Mouse (Mus musculus): ENCODE data around the gene Gm28308. TPM values are rescaled to one million over a fixed set of nuclear protein-coding genes. Genes with fewer than 3 reads are reported as not detected.

Gm28308 gene
- polyA plus RNA-seq, 1 experiment from 2014 or later: 1.2 TPM

GRCm38 (mm10) chr6:52226569-52227257 lies 13.6 kb upstream of the Gm28308 start:
- peak; percentile 85 for DNase-seq (ENCODE audit: low spot score)
- H3K9me3 ChIP-seq (replicated peaks): no peaks in the 10 kb centered on the region
- H3K27ac ChIP-seq: peak overlapping the region; percentile 99
- 1% methylated on average over 26 of the region's 26 CpGs for WGBS
- peak overlapping the region; percentile 90 for H3K4me3 ChIP-seq
- H3K36me3 ChIP-seq: peaks cover 57% of the 10 kb centered on the region
- H3K27me3 ChIP-seq (ENCODE audit: low read depth, poor library complexity, severe bottlenecking): peaks cover 33% of the 10 kb centered on the region
- peaks cover 20% of the 10 kb centered on the region for H3K4me1 ChIP-seq

GRCm38 (mm10) chr6:52225612-52226568 lies 12.8 kb upstream of the Gm28308 start:
- no peaks in the 10 kb centered on the region for H3K9me3 ChIP-seq (replicated peaks)
- H3K4me1 ChIP-seq: peaks cover 28% of the 10 kb centered on the region
- under 1% methylated on average over 69 of the region's 69 CpGs for WGBS
- peak; percentile 96 for DNase-seq (ENCODE audit: low spot score)
- H3K27me3 ChIP-seq (ENCODE audit: low read depth, poor library complexity, severe bottlenecking): peaks cover 34% of the 10 kb centered on the region
- peak overlapping the region; percentile 99 for H3K27ac ChIP-seq
- peaks cover 53% of the 10 kb centered on the region for H3K36me3 ChIP-seq
- peak overlapping the region; percentile 90 for H3K4me3 ChIP-seq

GRCm38 (mm10) chr6:52224895-52225611 lies 11.9 kb upstream of the Gm28308 start:
- H3K36me3 ChIP-seq: peaks cover 45% of the 10 kb centered on the region
- H3K4me1 ChIP-seq: peaks cover 32% of the 10 kb centered on the region
- DNase-seq (ENCODE audit: low spot score): no peak
- H3K4me3 ChIP-seq: peak overlapping the region; percentile 90
- peak overlapping the region; percentile 99 for H3K27ac ChIP-seq
- peaks cover 28% of the 10 kb centered on the region; the same call in 1 of the 2 replicates for H3K27me3 ChIP-seq (ENCODE audit: low read depth, poor library complexity, severe bottlenecking)
- under 1% methylated on average over 36 of the region's 36 CpGs for WGBS
- no peaks in the 10 kb centered on the region for H3K9me3 ChIP-seq (replicated peaks)

GRCm38 (mm10) chr6:52223939-52224760 lies 11.0 kb upstream of the Gm28308 start:
- 1% methylated on average over 24 of the region's 24 CpGs for WGBS
- no peak for DNase-seq (ENCODE audit: low spot score)
- H3K36me3 ChIP-seq: peaks cover 36% of the 10 kb centered on the region
- H3K27ac ChIP-seq: peak overlapping the region; percentile 99
- H3K4me3 ChIP-seq: peak overlapping the region; percentile 90
- H3K9me3 ChIP-seq (replicated peaks): no peaks in the 10 kb centered on the region
- peaks cover 41% of the 10 kb centered on the region for H3K4me1 ChIP-seq
- peaks cover 22% of the 10 kb centered on the region; the same call in 1 of the 2 replicates for H3K27me3 ChIP-seq (ENCODE audit: low read depth, poor library complexity, severe bottlenecking)

- Histone ChIP-seq H3K4me1 (peaks cover 55% of the 10 kb centered on the region), H3K9me3 (replicated peaks) (no peaks in the 10 kb centered on the region), H3K27ac (peak overlapping the region; percentile 99), H3K36me3 (peaks cover 30% of the 10 kb centered on the region), H3K27me3 (ENCODE audit: low read depth, poor library complexity, severe bottlenecking) (peaks cover 33% of the 10 kb centered on the region; the same call in 1 of the 2 replicates), H3K4me3 (peak overlapping the region; percentile 90)
- 6% methylated on average over 13 of the region's 13 CpGs for WGBS
- peak; percentile 60 for DNase-seq (ENCODE audit: low spot score)
Observed at GRCm38 (mm10) chr6:52222729-52223128, 9.6 kb upstream of the Gm28308 start.

GRCm38 (mm10) chr6:52221993-52222685 lies 9.0 kb upstream of the Gm28308 start:
- Histone ChIP-seq H3K4me3 (peak overlapping the region; percentile 90), H3K4me1 (peaks cover 57% of the 10 kb centered on the region), H3K36me3 (peaks cover 30% of the 10 kb centered on the region), H3K27ac (peak overlapping the region; percentile 99), H3K9me3 (replicated peaks) (no peaks in the 10 kb centered on the region), H3K27me3 (ENCODE audit: low read depth, poor library complexity, severe bottlenecking) (peaks cover 36% of the 10 kb centered on the region; the same call in 1 of the 2 replicates)
- DNase-seq (ENCODE audit: low spot score): peak; percentile 87
- WGBS: 2% methylated on average over 21 of the region's 21 CpGs

- Histone ChIP-seq H3K4me3 (peak within 1 kb of the TSS; percentile 90), H3K9me3 (replicated peaks) (no peaks in the 10 kb centered on the region), H3K27me3 (ENCODE audit: low read depth, poor library complexity, severe bottlenecking) (peaks cover 36% of the 10 kb centered on the region; the same call in 1 of the 2 replicates), H3K27ac (peak within 1 kb of the TSS; percentile 99), H3K4me1 (peaks cover 58% of the 10 kb centered on the region), H3K36me3 (peaks cover 30% of the 10 kb centered on the region)
- WGBS: under 1% methylated on average over 46 of the region's 46 CpGs
- peak; percentile 97 for DNase-seq (ENCODE audit: low spot score)
Observed at GRCm38 (mm10) chr6:52221337-52221992, 8.3 kb upstream of the Gm28308 start, which contains the start of gene Hoxa7. Gene Hoxa7 (minus strand): TSS chr6:52221854.

GRCm38 (mm10) chr6:52220865-52221310 lies 7.7 kb upstream of the Gm28308 start:
- H3K27ac ChIP-seq: peak overlapping the region; percentile 99
- peaks cover 30% of the 10 kb centered on the region for H3K36me3 ChIP-seq
- H3K27me3 ChIP-seq (ENCODE audit: low read depth, poor library complexity, severe bottlenecking): peaks cover 37% of the 10 kb centered on the region; the same call in 1 of the 2 replicates
- H3K9me3 ChIP-seq (replicated peaks): no peaks in the 10 kb centered on the region
- WGBS: 3% methylated on average over 12 of the region's 12 CpGs
- H3K4me3 ChIP-seq: peak overlapping the region; percentile 90
- no peak for DNase-seq (ENCODE audit: low spot score)
- peaks cover 63% of the 10 kb centered on the region for H3K4me1 ChIP-seq

GRCm38 (mm10) chr6:52220003-52220864 lies 7.1 kb upstream of the Gm28308 start:
- H3K4me1 ChIP-seq: peaks cover 65% of the 10 kb centered on the region
- no peaks in the 10 kb centered on the region for H3K9me3 ChIP-seq (replicated peaks)
- peak overlapping the region; percentile 90 for H3K4me3 ChIP-seq
- DNase-seq (ENCODE audit: low spot score): peak; percentile 73
- peaks cover 25% of the 10 kb centered on the region for H3K36me3 ChIP-seq
- H3K27ac ChIP-seq: peak overlapping the region; percentile 99
- 6% methylated on average over 32 of the region's 32 CpGs for WGBS
- H3K27me3 ChIP-seq (ENCODE audit: low read depth, poor library complexity, severe bottlenecking): peaks cover 36% of the 10 kb centered on the region

GRCm38 (mm10) chr6:52219234-52219942 lies 6.2 kb upstream of the Gm28308 start:
- WGBS: 13% methylated on average over 9 of the region's 9 CpGs
- peaks cover 74% of the 10 kb centered on the region for H3K4me1 ChIP-seq
- peak overlapping the region; percentile 99 for H3K27ac ChIP-seq
- no peaks in the 10 kb centered on the region for H3K9me3 ChIP-seq (replicated peaks)
- DNase-seq (ENCODE audit: low spot score): peak; percentile 60
- H3K36me3 ChIP-seq: peaks cover 21% of the 10 kb centered on the region
- peak overlapping the region; percentile 90 for H3K4me3 ChIP-seq
- peaks cover 40% of the 10 kb centered on the region for H3K27me3 ChIP-seq (ENCODE audit: low read depth, poor library complexity, severe bottlenecking)

All from limb, embryonic 10.5 days (tissue).